Mouse (Mus musculus): ENCODE measurements around the gene Exosc1. TPM values are rescaled to one million over a fixed set of nuclear protein-coding genes. Genes with fewer than 3 reads are reported as not detected.
A peak's percentile ranks its signal among the peaks of the same experiment; 100 is the strongest.

Gene Exosc1
- polyA plus RNA-seq, 1 experiment: 5.9 TPM

GRCm38 (mm10) chr19:41895460-41896318 lies 37.5 kb downstream of the Exosc1 start, which contains the start of gene Rrp12:
Gene Rrp12, minus strand, starts transcription at chr19:41896173.
- under 1% methylated on average over 46 of the region's 46 CpGs for WGBS
- Histone ChIP-seq H3K4me3 (ENCODE audit: low read depth, low read length) (peak within 1 kb of the TSS; percentile 75), H3K36me3 (ENCODE audit: control insufficient read depth, insufficient read depth, low read length) (0 out of 2 replicates have a peak, but pooled peaks cover 1% of the 10 kb centered on the region), H3K27ac (ENCODE audit: insufficient read depth, low read depth, low read length) (peak within 1 kb of the TSS; percentile 7; the same call in 1 of the 2 replicates), H3K27me3 (ENCODE audit: control insufficient read depth, insufficient read depth, low read length) (no peaks in the 10 kb centered on the region), H3K4me1 (ENCODE audit: control insufficient read depth, insufficient read depth, insufficient read length, low read length) (peaks cover 6% of the 10 kb centered on the region; the same call in 1 of the 2 replicates)
- no peak for TF ChIP-seq CTCF (IDR thresholded peaks at IDR 0.05; ENCODE audit: extremely low read depth, insufficient read length, insufficient replicate concordance, low read depth, low read length)
- peak; percentile 13 for TF ChIP-seq POLR2A (IDR thresholded peaks at IDR 0.05; ENCODE audit: low read depth, low read length)

DNA sequence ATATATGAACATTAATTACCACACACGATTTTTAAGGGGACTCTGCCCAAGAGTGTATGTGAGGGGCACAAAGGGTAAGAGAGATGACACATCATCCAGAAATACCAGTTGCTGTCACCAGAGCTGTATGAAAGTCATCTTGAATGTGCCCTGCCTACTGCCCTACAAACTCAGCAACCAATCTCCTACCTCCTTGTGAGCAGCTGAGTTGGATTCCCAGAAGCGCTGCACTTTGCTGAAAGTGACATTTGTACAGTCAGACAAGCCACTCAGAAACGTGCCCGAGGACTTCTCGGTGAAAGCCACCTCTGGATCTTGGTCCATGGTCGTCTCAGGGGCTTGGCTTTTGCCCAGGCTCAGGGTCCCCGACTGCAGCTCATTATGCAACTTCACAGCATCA lies 38.3 kb downstream of the Exosc1 start:
- H3K36me3 ChIP-seq (ENCODE audit: control insufficient read depth, insufficient read depth, low read length): peaks cover 2% of the 10 kb centered on the region
- peak overlapping the region; percentile 7; the same call in 1 of the 2 replicates for H3K27ac ChIP-seq (ENCODE audit: insufficient read depth, low read depth, low read length)
- 14% methylated on average over 7 of the region's 7 CpGs for WGBS
- TF ChIP-seq POLR2A (IDR thresholded peaks at IDR 0.05; ENCODE audit: low read depth, low read length) (no peak), CTCF (IDR thresholded peaks at IDR 0.05; ENCODE audit: extremely low read depth, insufficient read length, insufficient replicate concordance, low read depth, low read length) (no peak)
- peaks cover 6% of the 10 kb centered on the region; the same call in 1 of the 2 replicates for H3K4me1 ChIP-seq (ENCODE audit: control insufficient read depth, insufficient read depth, insufficient read length, low read length)
- H3K4me3 ChIP-seq (ENCODE audit: low read depth, low read length): peak overlapping the region; percentile 75
- H3K27me3 ChIP-seq (ENCODE audit: control insufficient read depth, insufficient read depth, low read length): no peaks in the 10 kb centered on the region

- peaks cover 25% of the 10 kb centered on the region for H3K36me3 ChIP-seq (ENCODE audit: control insufficient read depth, insufficient read depth, low read length)
- H3K27me3 ChIP-seq (ENCODE audit: control insufficient read depth, insufficient read depth, low read length): no peaks in the 10 kb centered on the region
- H3K4me1 ChIP-seq (ENCODE audit: control insufficient read depth, insufficient read depth, insufficient read length, low read length): peaks cover 4% of the 10 kb centered on the region; the same call in 1 of the 2 replicates
- no peak for TF ChIP-seq POLR2A (IDR thresholded peaks at IDR 0.05; ENCODE audit: low read depth, low read length)
- TF ChIP-seq CTCF (IDR thresholded peaks at IDR 0.05; ENCODE audit: extremely low read depth, insufficient read length, insufficient replicate concordance, low read depth, low read length): no peak
- peak overlapping the region; percentile 66 for H3K27ac ChIP-seq (ENCODE audit: insufficient read depth, low read depth, low read length)
- H3K4me3 ChIP-seq (ENCODE audit: low read depth, low read length): no peak overlapping the region
Observed at GRCm38 (mm10) chr19:41888191-41888590, 45.0 kb downstream of the Exosc1 start.

GRCm38 (mm10) chr19:41883882-41884281 lies 49.3 kb downstream of the Exosc1 start:
- Histone ChIP-seq H3K36me3 (ENCODE audit: control insufficient read depth, insufficient read depth, low read length) (peaks cover 27% of the 10 kb centered on the region), H3K4me1 (ENCODE audit: control insufficient read depth, insufficient read depth, insufficient read length, low read length) (peaks cover 4% of the 10 kb centered on the region), H3K27ac (ENCODE audit: insufficient read depth, low read depth, low read length) (no peak overlapping the region), H3K27me3 (ENCODE audit: control insufficient read depth, insufficient read depth, low read length) (no peaks in the 10 kb centered on the region), H3K4me3 (ENCODE audit: low read depth, low read length) (no peak overlapping the region)
- TF ChIP-seq CTCF (IDR thresholded peaks at IDR 0.05; ENCODE audit: extremely low read depth, insufficient read length, insufficient replicate concordance, low read depth, low read length) (no peak), POLR2A (IDR thresholded peaks at IDR 0.05; ENCODE audit: low read depth, low read length) (no peak)
- 91% methylated on average over 9 of the region's 9 CpGs for WGBS

GRCm38 (mm10) chr19:41881842-41882241 lies 51.4 kb downstream of the Exosc1 start:
- peaks cover 33% of the 10 kb centered on the region for H3K36me3 ChIP-seq (ENCODE audit: control insufficient read depth, insufficient read depth, low read length)
- no peak overlapping the region for H3K4me3 ChIP-seq (ENCODE audit: low read depth, low read length)
- H3K27me3 ChIP-seq (ENCODE audit: control insufficient read depth, insufficient read depth, low read length): no peaks in the 10 kb centered on the region
- no peak for TF ChIP-seq POLR2A (IDR thresholded peaks at IDR 0.05; ENCODE audit: low read depth, low read length)
- no peak for TF ChIP-seq CTCF (IDR thresholded peaks at IDR 0.05; ENCODE audit: extremely low read depth, insufficient read length, insufficient replicate concordance, low read depth, low read length)
- no peaks in the 10 kb centered on the region; the same call in 1 of the 2 replicates for H3K4me1 ChIP-seq (ENCODE audit: control insufficient read depth, insufficient read depth, insufficient read length, low read length)
- no peak overlapping the region for H3K27ac ChIP-seq (ENCODE audit: insufficient read depth, low read depth, low read length)
- WGBS: 94% methylated on average over 4 of the region's 4 CpGs

- H3K4me1 ChIP-seq (ENCODE audit: control insufficient read depth, insufficient read depth, insufficient read length, low read length): no peaks in the 10 kb centered on the region
- peaks cover 36% of the 10 kb centered on the region for H3K36me3 ChIP-seq (ENCODE audit: control insufficient read depth, insufficient read depth, low read length)
- no peak overlapping the region for H3K4me3 ChIP-seq (ENCODE audit: low read depth, low read length)
- 92% methylated on average over 14 of the region's 14 CpGs for WGBS
- H3K27ac ChIP-seq (ENCODE audit: insufficient read depth, low read depth, low read length): no peak overlapping the region
- H3K27me3 ChIP-seq (ENCODE audit: control insufficient read depth, insufficient read depth, low read length): no peaks in the 10 kb centered on the region
- TF ChIP-seq POLR2A (IDR thresholded peaks at IDR 0.05; ENCODE audit: low read depth, low read length): no peak
- TF ChIP-seq CTCF (IDR thresholded peaks at IDR 0.05; ENCODE audit: extremely low read depth, insufficient read length, insufficient replicate concordance, low read depth, low read length): no peak
Observed at GRCm38 (mm10) chr19:41874356-41874755, 58.9 kb downstream of the Exosc1 start.

Other genes with a start within 250 kb of the Exosc1 start
- gene Slit1, start 189.8 kb downstream of the Exosc1 start, polyA plus RNA-seq (2012; rRNA removed): 0.27 and 0.94 TPM in 2 replicates
- gene Arhgap19, start 131.4 kb downstream of the Exosc1 start, polyA plus RNA-seq (2012; rRNA removed): 0.71 and 2.1 TPM in 2 replicates
- gene Frat1, start 103.5 kb downstream of the Exosc1 start, polyA plus RNA-seq (2012; rRNA removed): 8.1 and 29.1 TPM in 2 replicates
- gene Frat2, start 85.3 kb downstream of the Exosc1 start, polyA plus RNA-seq (2012; rRNA removed): 13.7 and 62.2 TPM in 2 replicates
- 2.4 and 3.0 TPM in 2 replicates for gene Rrp12, start 37.2 kb downstream of the Exosc1 start, polyA plus RNA-seq (2012; rRNA removed)
- 159 and 216 TPM in 2 replicates for gene Pgam1, start 21.5 kb downstream of the Exosc1 start, polyA plus RNA-seq (2012; rRNA removed)
- gene Zdhhc16, start 57 bp upstream of the Exosc1 start, polyA plus RNA-seq (2012; rRNA removed): 27.5 and 42.0 TPM in 2 replicates
- 17.4 and 33.0 TPM in 2 replicates for gene Mms19, start 47.7 kb upstream of the Exosc1 start, polyA plus RNA-seq (2012; rRNA removed)
- 9.0 and 10.8 TPM in 2 replicates for gene Ubtd1, start 48.3 kb upstream of the Exosc1 start, polyA plus RNA-seq (2012; rRNA removed)
- gene Ankrd2, start 102.6 kb upstream of the Exosc1 start, polyA plus RNA-seq (2012; rRNA removed): not detected in 2 replicates
- 0.76 and 2.2 TPM in 2 replicates for gene Hoga1, start 112.2 kb upstream of the Exosc1 start, polyA plus RNA-seq (2012; rRNA removed)
- 0.06 TPM in 1 of 2 replicates, not detected in the other for gene 4933411K16Rik, start 118.8 kb upstream of the Exosc1 start, polyA plus RNA-seq (2012; rRNA removed)
- gene Morn4, start 152.9 kb upstream of the Exosc1 start, polyA plus RNA-seq (2012; rRNA removed): 0.46 and 1.4 TPM in 2 replicates
- gene Pi4k2a, start 157.0 kb upstream of the Exosc1 start, polyA plus RNA-seq (2012; rRNA removed): 12.8 and 33.2 TPM in 2 replicates
- gene Avpi1, start 195.6 kb upstream of the Exosc1 start, polyA plus RNA-seq (2012; rRNA removed): 6.9 and 13.6 TPM in 2 replicates
- gene Marveld1, start 214.0 kb upstream of the Exosc1 start, polyA plus RNA-seq (2012; rRNA removed): 38.0 and 46.4 TPM in 2 replicates
- gene Zfyve27, start 230.5 kb upstream of the Exosc1 start, polyA plus RNA-seq (2012; rRNA removed): 11.5 and 24.0 TPM in 2 replicates